Mouse (Mus musculus) telencephalon, adult 2 months (tissue): ENCODE results near the gene Ltn1.

Source experiments
- DNase-seq: peaks from one replicate; pipeline ENCODE4 v3.0.0-alpha.2; 2011; ENCODE audit warnings: low read depth, low spot score

Ltn1 gene

GRCm38 (mm10) chr16:87432033-87432814 lies at the start of gene Ltn1:
TSS of gene Ltn1 (minus strand) at chr16:87432612.
- DNase-seq, result peak; percentile 99

GRCm38 (mm10) chr16:87470579-87470978 lies 38.2 kb upstream of the Ltn1 start:
- no peak for DNase-seq

- no peak for DNase-seq
These were observed 26.3 kb upstream of the Ltn1 start for GRCm38 (mm10) chr16:87458752-87459151.

GRCm38 (mm10) chr16:87455180-87455611 lies 22.8 kb upstream of the Ltn1 start:
- peak; percentile 27 for DNase-seq

GRCm38 (mm10) chr16:87454419-87455179 lies 22.2 kb upstream of the Ltn1 start, which contains the start of gene Usp16:
TSS of gene Usp16 (plus strand) at chr16:87454703.
- peak; percentile 92 for DNase-seq

GRCm38 (mm10) chr16:87453226-87453625 lies 20.8 kb upstream of the Ltn1 start:
- no peak for DNase-seq

- no peak for DNase-seq
These were observed 13.1 kb upstream of the Ltn1 start for GRCm38 (mm10) chr16:87445528-87445927.

- no peak for DNase-seq
These were observed 12.7 kb upstream of the Ltn1 start for GRCm38 (mm10) chr16:87445110-87445509.

GRCm38 (mm10) chr16:87444071-87444470 lies 11.7 kb upstream of the Ltn1 start:
- DNase-seq, result no peak

GRCm38 (mm10) chr16:87443245-87443644 lies 10.8 kb upstream of the Ltn1 start:
- no peak for DNase-seq

GRCm38 (mm10) chr16:87442291-87442690 lies 9.9 kb upstream of the Ltn1 start:
- DNase-seq, result no peak

- DNase-seq, result no peak
These were observed 8.7 kb upstream of the Ltn1 start for GRCm38 (mm10) chr16:87441089-87441488.

GRCm38 (mm10) chr16:87440184-87440686 lies 7.8 kb upstream of the Ltn1 start, which contains the start of gene Rwdd2b:
TSS of gene Rwdd2b (minus strand) at chr16:87440573.
- peak; percentile 92 for DNase-seq

GRCm38 (mm10) chr16:87438697-87439096 lies 6.3 kb upstream of the Ltn1 start:
- no peak for DNase-seq

GRCm38 (mm10) chr16:87437096-87437495 lies 4.7 kb upstream of the Ltn1 start:
- DNase-seq, result no peak

GRCm38 (mm10) chr16:87435411-87436205 lies 3.2 kb upstream of the Ltn1 start:
- DNase-seq, result no peak

- no peak for DNase-seq
These were observed 2.5 kb upstream of the Ltn1 start for GRCm38 (mm10) chr16:87434946-87435345.

- DNase-seq, result no peak
These were observed 1.9 kb upstream of the Ltn1 start for GRCm38 (mm10) chr16:87434266-87434665.

- DNase-seq, result no peak
These were observed 4.9 kb downstream of the Ltn1 start for GRCm38 (mm10) chr16:87427516-87427915.

GRCm38 (mm10) chr16:87420662-87421061 lies 11.8 kb downstream of the Ltn1 start:
- no peak for DNase-seq

GRCm38 (mm10) chr16:87405001-87405400 lies 27.4 kb downstream of the Ltn1 start:
- DNase-seq, result no peak
